Mouse (Mus musculus): ENCODE data around the gene Grin3b.

- no peak for TF ChIP-seq CTCF (IDR thresholded peaks at IDR 0.05)
- TF ChIP-seq EP300 (IDR thresholded peaks at IDR 0.05) = 0 out of 2 replicates have a peak, but pooled peaks have one; percentile 34
Observed at GRCm38 (mm10) chr10:79926491-79927323, 43.8 kb upstream of the Grin3b start, which contains the start of gene Arid3a.

Measured in lung, postnatal 0 days (tissue).